ENCODE assay signal across 22 mouse cellular contexts in genomic region chr3:87724556-87724955, GRCm38 (mm10). TPM values are rescaled to one million over a fixed set of nuclear protein-coding genes. Genes with fewer than 3 reads are reported as not detected.
DNase-seq lines count a peak whose midpoint lies in the region; ATAC-seq lines count a peak whose summit lies in the region.
"Had no signal": no experiment of that assay in that cellular context is flagged by ENCODE, and none has a peak within 500 bp of the region (broad histone marks: within the 10 kb centered on the region; RNA-seq: fewer than 3 reads in every experiment).

No protein-coding gene starts in this region.

- no peak overlapping the region for H3K4me2 ChIP-seq in intestine, embryonic 14.5 days (ENCODE audit: low read length)
- H3K4me2 ChIP-seq in intestine, embryonic 16.5 days (ENCODE audit: low read depth, low read length), result no peak overlapping the region
- H3K4me2 ChIP-seq: embryonic facial prominence, embryonic 12.5 days; forebrain, embryonic 12.5 days; heart, embryonic 11.5 days; heart, embryonic 15.5 days; hindbrain, embryonic 15.5 days had no signal

- H3K4me1 ChIP-seq in intestine, embryonic 14.5 days (replicated peaks; ENCODE audit: control insufficient read depth, insufficient read depth, low read length), result no peaks in the 10 kb centered on the region; the same call in 1 of the 2 replicates
- no peaks in the 10 kb centered on the region for H3K4me1 ChIP-seq in intestine, embryonic 16.5 days (ENCODE audit: control insufficient read depth, insufficient read depth, low read length)
- H3K4me1 ChIP-seq: embryonic facial prominence, embryonic 12.5 days; forebrain, embryonic 12.5 days; heart, embryonic 15.5 days; hindbrain, embryonic 10.5 days; hindbrain, embryonic 15.5 days had no signal

- H3K9me3 ChIP-seq in intestine, embryonic 14.5 days (ENCODE audit: control insufficient read depth, low read length), result no peaks in the 10 kb centered on the region
- no peaks in the 10 kb centered on the region for H3K9me3 ChIP-seq in intestine, embryonic 16.5 days (ENCODE audit: control insufficient read depth, low read length)
- H3K9me3 ChIP-seq: embryonic facial prominence, embryonic 12.5 days; forebrain, embryonic 12.5 days; heart, embryonic 15.5 days; hindbrain, embryonic 10.5 days; hindbrain, embryonic 15.5 days had no signal

- H3K27ac ChIP-seq in intestine, embryonic 14.5 days (ENCODE audit: low read depth), result peak overlapping the region; percentile 14; the same call in 1 of the 2 replicates
- H3K27ac ChIP-seq in intestine, embryonic 16.5 days (ENCODE audit: low read length), result no peak overlapping the region
- H3K27ac ChIP-seq: embryonic facial prominence, embryonic 12.5 days; forebrain, embryonic 12.5 days; gastrocnemius, adult 2 months; heart, embryonic 15.5 days; hindbrain, embryonic 10.5 days; hindbrain, embryonic 15.5 days had no signal

- peaks cover 84% of the 10 kb centered on the region for H3K36me3 ChIP-seq in intestine, embryonic 14.5 days (ENCODE audit: control insufficient read depth, insufficient read depth, low read length)
- peaks cover 23% of the 10 kb centered on the region for H3K36me3 ChIP-seq in intestine, embryonic 16.5 days (ENCODE audit: control insufficient read depth, insufficient read depth, low read length)

- H3K27me3 ChIP-seq in intestine, embryonic 14.5 days (replicated peaks; ENCODE audit: control insufficient read depth, insufficient read depth, low read length), result no peaks in the 10 kb centered on the region
- no peaks in the 10 kb centered on the region for H3K27me3 ChIP-seq in intestine, embryonic 16.5 days (replicated peaks; ENCODE audit: control insufficient read depth, insufficient read depth, low read length)
- H3K27me3 ChIP-seq: embryonic facial prominence, embryonic 12.5 days; forebrain, embryonic 12.5 days; heart, embryonic 15.5 days; hindbrain, embryonic 15.5 days; Patski had no signal

- no peak overlapping the region for H3K4me3 ChIP-seq in intestine, embryonic 14.5 days (ENCODE audit: low read depth, low read length)
- H3K4me3 ChIP-seq in intestine, embryonic 16.5 days (ENCODE audit: low read length), result no peak overlapping the region
- H3K4me3 ChIP-seq: embryonic facial prominence, embryonic 12.5 days; forebrain, embryonic 12.5 days; gastrocnemius, adult 2 months; heart, embryonic 15.5 days; hindbrain, embryonic 10.5 days; hindbrain, embryonic 15.5 days had no signal

- H3K9ac ChIP-seq in intestine, embryonic 14.5 days (ENCODE audit: low read length), result no peak overlapping the region
- H3K9ac ChIP-seq in intestine, embryonic 16.5 days (ENCODE audit: low read depth, low read length), result no peak overlapping the region
- H3K9ac ChIP-seq: embryonic facial prominence, embryonic 12.5 days; forebrain, embryonic 12.5 days; heart, embryonic 15.5 days; hindbrain, embryonic 15.5 days had no signal

- no peak for ATAC-seq in intestine, embryonic 14.5 days (replicated peaks; ENCODE audit: low FRiP score, low TSS enrichment, low read depth)
- ATAC-seq in intestine, embryonic 16.5 days, result no peak
- ATAC-seq: activated CD4-positive, CD25-positive, alpha-beta regulatory T cell, adult 4 months; forebrain, embryonic 16.5 days; Patski had no signal

- peak; percentile 16 for DNase-seq in embryo, embryonic 11 days
- no peak for DNase-seq in embryo, embryonic 10.5 days (ENCODE audit: low spot score)
- DNase-seq in intestine, embryonic 14.5 days (ENCODE audit: low spot score), result peak; percentile 49
- peak; percentile 3 for DNase-seq in urinary bladder, postnatal 10 days (ENCODE audit: low spot score)
- no peak for DNase-seq in urinary bladder, postnatal 25 days (ENCODE audit: low spot score)
- DNase-seq in layer of hippocampus, postnatal 14 days (ENCODE audit: low spot score in 2 of 2), result no peak
- DNase-seq: adrenal gland, postnatal 14 days; cerebellum, adult 11-12 months; cerebellum, adult 9-10 months; cerebellum, postnatal 25 days; gastrocnemius, adult 2 months had no signal

- 34% methylated on average over 6 of the region's 6 CpGs for WGBS in intestine, embryonic 14.5 days
- WGBS in intestine, embryonic 16.5 days, result 54% methylated on average over 6 of the region's 6 CpGs

RNA-seq across cellular contexts. Expression of gene Lrrc71, which starts 23.9 kb away (rescaled TPM):
- 0.39 and 0.73 TPM in 2 replicates for polyA plus RNA-seq in intestine, embryonic 14.5 days (2014; fragmentation: Nextera tagmentation; extraction: Ambion mirVana)
- polyA plus RNA-seq in intestine, embryonic 16.5 days (2015; fragmentation: Nextera tagmentation; extraction: Ambion mirVana), result 0.39 and 0.58 TPM in 2 replicates
- under 1 TPM; 0.60 to 0.81 TPM for total RNA-seq in layer of hippocampus, postnatal 14 days (2021)
- total RNA-seq: granulocyte monocyte progenitor cell, adult 5-6 weeks had no signal

Comparison
In these comparisons a context has a peak if more than half of its experiments do, and no peak if none do; other contexts are left out.
1. DNase-seq: peak in embryo, embryonic 11 days (single experiment), intestine, embryonic 14.5 days (single experiment) and urinary bladder, postnatal 10 days (single experiment); none in embryo, embryonic 10.5 days (single experiment), urinary bladder, postnatal 25 days (single experiment) and layer of hippocampus, postnatal 14 days (0 of 2).